Mouse (Mus musculus) liver, embryonic 14.5 days (tissue): ENCODE measurements around the gene Il17rc. TPM values are rescaled to one million over a fixed set of nuclear protein-coding genes. Genes with fewer than 3 reads are reported as not detected.

ENCODE experiments used
- ATAC-seq: fragments of 200-750 bp; cut with Nextera tagmentation; 2 replicates; pipeline ENCODE4 v1.8.0; 2017; ENCODE audit warnings: moderate number of reproducible peaks, mild to moderate bottlenecking, moderate library complexity; ENCODE audit not compliant: insufficient read depth
- DNase-seq, 3 experiments: peaks; one replicate each; pipeline ENCODE4 v3.0.0-alpha.2; 2012 to 2013; ENCODE audit warnings: low read depth in 3 of 3, low spot score in 3 of 3
- H3K27ac ChIP-seq: fragments of 300-500 bp; sonication (generic); 2 replicates; pipeline ENCODE4 v1.5.1; 2014; ENCODE audit warnings: moderate library complexity, mild to moderate bottlenecking, control low read depth, inconsistent platforms
- H3K27me3 ChIP-seq: fragments of 300-500 bp; sonication (generic); 2 replicates; pipeline ENCODE4 v1.6.1; 2014; ENCODE audit warnings: mild to moderate bottlenecking, low read length, moderate library complexity; ENCODE audit not compliant: control insufficient read depth, insufficient read depth
- H3K36me3 ChIP-seq: fragments of 300-500 bp; sonication (generic); replicated peaks from 2 replicates; pipeline ENCODE4 v1.6.1; 2014; ENCODE audit warnings: low read depth; ENCODE audit not compliant: control insufficient read depth, insufficient read depth
- H3K4me1 ChIP-seq, 2 experiments: fragments of 200-500 bp in 1 of 2; fragments of 300-500 bp in 1 of 2; sonication (generic) in 1 of 2; replicated peaks; 2 replicates each; pipeline ENCODE4 v1.6.1; 2012 to 2014; ENCODE audit warnings: antibody characterized with exemption in 1 of 2, inconsistent platforms in 1 of 2, low read length in 1 of 2; ENCODE audit not compliant: control insufficient read depth in 2 of 2, insufficient read depth in 2 of 2
- H3K4me2 ChIP-seq: fragments of 300-500 bp; sonication (generic); 2 replicates; pipeline ENCODE4 v1.6.1; 2014; ENCODE audit warnings: low read depth, mild to moderate bottlenecking, control low read depth, moderate library complexity
- H3K4me3 ChIP-seq, 2 experiments: fragments of 200-500 bp in 1 of 2; fragments of 300-500 bp in 1 of 2; sonication (generic) in 1 of 2; 2 replicates each; pipeline ENCODE4 v1.5.1; 2012 to 2014; ENCODE audit warnings: low read depth in 2 of 2, low read length in 2 of 2, mild to moderate bottlenecking in 2 of 2, control low read depth in 1 of 2, inconsistent platforms in 1 of 2, moderate library complexity in 1 of 2; ENCODE audit not compliant: insufficient read depth in 1 of 2
- H3K9ac ChIP-seq: fragments of 300-500 bp; sonication (generic); replicated peaks from 2 replicates; pipeline ENCODE4 v1.6.1; 2014; ENCODE audit warnings: mild to moderate bottlenecking, control low read depth, moderate library complexity
- H3K9me3 ChIP-seq: fragments of 300-500 bp; sonication (generic); 2 replicates; pipeline ENCODE4 v1.6.1; 2016; ENCODE audit warnings: low read length, mixed read lengths; ENCODE audit not compliant: control insufficient read depth
- CTCF ChIP-seq: IDR thresholded peaks from 2 replicates; pipeline ENCODE4 v1.5.1; 2016; ENCODE audit warnings: antibody characterized with exemption, low read depth, control low read depth
- EP300 ChIP-seq: IDR thresholded peaks from 2 replicates; pipeline ENCODE4 v1.6.1; 2016; ENCODE audit warnings: antibody characterized with exemption, low read depth
- WGBS: fragments of 180-500 bp; shearing (Covaris S2); extraction: QIAGEN DNeasy Blood & Tissue Kit; methylation state at CpG from one replicate; pipeline ENCODE4 v1.1.7; 2014; ENCODE audit not compliant: insufficient replicate concordance; 5-methylcytosine and 5-hydroxymethylcytosine counted together
- polyA plus RNA-seq, 2 experiments: library from polyadenylated mRNA; depleted of rRNA in 1 of 2; stranded (reverse) in 1 of 2; unstranded in 1 of 2; fragments of >200 nt; fragmentation: Nextera tagmentation in 1 of 2; extraction: Ambion mirVana in 1 of 2; gene quantifications; 2 replicates each; pipeline versions ENCODE4 v1.2.1 to v1.2.3; 2012 to 2014

Il17rc gene
- polyA plus RNA-seq, 2 experiments: 3.4 TPM

DNA sequence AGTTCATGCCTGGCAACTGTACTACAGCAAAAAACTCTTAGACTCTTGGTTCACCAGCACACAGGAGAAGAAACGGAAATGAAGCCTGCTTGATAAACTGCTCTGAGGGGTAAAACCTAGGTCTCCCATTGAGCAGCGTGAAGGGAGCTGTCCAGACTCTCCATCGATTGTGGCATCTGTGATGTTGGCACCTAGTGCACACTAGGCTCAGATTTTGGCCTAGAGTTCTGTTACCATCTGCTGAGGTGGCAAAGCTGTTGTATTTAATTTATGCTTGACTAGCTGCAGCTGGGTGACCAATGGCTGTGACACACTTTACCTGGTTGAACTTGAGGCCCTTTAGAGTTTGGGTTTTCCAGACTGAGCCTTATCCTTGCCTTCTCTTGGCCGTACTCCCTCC is 23.6 kb upstream of the Il17rc start:
- no peaks in the 10 kb centered on the region for H3K27me3 ChIP-seq
- no peak overlapping the region for H3K4me2 ChIP-seq
- no peak overlapping the region for H3K27ac ChIP-seq
- peaks cover 6 to 9% of the 10 kb centered on the region in 2 experiments for H3K4me1 ChIP-seq
- no peak overlapping the region for H3K9ac ChIP-seq
- ATAC-seq (no peak), DNase-seq (no peak)
- no peaks in the 10 kb centered on the region for H3K9me3 ChIP-seq
- H3K4me3 ChIP-seq: no peak overlapping the region
- peaks cover 7% of the 10 kb centered on the region; the same call in 1 of the 2 replicates for H3K36me3 ChIP-seq
- no peak for TF ChIP-seq CTCF
- TF ChIP-seq EP300: no peak
- 79% methylated on average over 4 of the region's 4 CpGs for WGBS

DNA sequence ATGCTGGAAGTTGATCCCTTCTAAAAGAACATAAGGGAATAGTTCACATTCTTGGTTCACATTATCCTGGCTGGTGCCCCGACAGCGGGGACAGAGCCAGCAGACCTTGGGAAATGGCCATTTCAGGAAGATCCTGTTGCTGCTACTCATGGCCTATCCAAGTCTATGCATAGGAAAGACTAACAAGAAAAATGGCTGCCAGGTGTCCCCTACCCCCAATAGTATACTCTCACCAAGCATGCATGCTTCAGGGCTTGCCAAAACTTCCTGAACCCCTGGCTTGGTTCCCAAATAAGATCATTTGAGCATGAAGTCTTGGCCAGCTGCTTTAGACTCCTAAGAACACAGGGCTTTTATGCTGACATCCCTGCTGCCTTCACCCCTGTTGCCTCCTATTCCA is 19.4 kb upstream of the Il17rc start:
- DNase-seq: no peak

DNA sequence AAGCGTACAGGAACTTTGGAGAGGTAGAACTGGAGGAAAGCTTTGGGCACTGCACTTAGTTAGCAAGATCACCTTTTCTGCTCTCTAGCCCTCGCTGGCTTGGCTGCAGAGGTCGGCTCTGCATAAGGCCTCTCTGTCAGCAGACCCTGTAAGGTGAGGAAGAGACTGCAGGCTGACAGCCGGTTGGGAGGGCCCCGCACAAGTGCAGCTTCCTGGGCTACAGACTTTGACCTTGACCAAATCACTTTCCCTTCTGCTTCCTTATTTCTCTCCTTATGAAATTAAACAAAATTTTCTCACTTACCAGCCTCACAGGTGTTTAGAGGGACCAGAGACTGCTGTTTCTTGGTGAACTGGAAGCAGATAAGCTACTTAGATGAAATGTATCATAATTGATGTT is 16.2 kb upstream of the Il17rc start:
- TF ChIP-seq CTCF (no peak), EP300 (no peak)
- ATAC-seq (no peak), DNase-seq (no peak)
- 30% methylated on average over 5 of the region's 5 CpGs for WGBS
- Histone ChIP-seq H3K36me3 (no peaks in the 10 kb centered on the region), H3K4me3 (no peak overlapping the region), H3K9me3 (no peaks in the 10 kb centered on the region), H3K4me2 (no peak overlapping the region), H3K4me1 (no peaks in the 10 kb centered on the region), H3K27me3 (no peaks in the 10 kb centered on the region), H3K27ac (no peak overlapping the region), H3K9ac (no peak overlapping the region)

More for the DNA sequence above, 19.4 kb upstream of the Il17rc start:
- Histone ChIP-seq H3K9ac (no peak overlapping the region), H3K4me3 (no peak overlapping the region), H3K36me3 (peaks cover 7% of the 10 kb centered on the region; the same call in 1 of the 2 replicates), H3K4me1 (no peaks in the 10 kb centered on the region), H3K9me3 (no peaks in the 10 kb centered on the region), H3K4me2 (no peak overlapping the region), H3K27me3 (no peaks in the 10 kb centered on the region), H3K27ac (no peak overlapping the region)
- no peak for TF ChIP-seq EP300
- TF ChIP-seq CTCF: no peak
- WGBS: 64% methylated on average over 2 of the region's 2 CpGs
- no peak for ATAC-seq

DNA sequence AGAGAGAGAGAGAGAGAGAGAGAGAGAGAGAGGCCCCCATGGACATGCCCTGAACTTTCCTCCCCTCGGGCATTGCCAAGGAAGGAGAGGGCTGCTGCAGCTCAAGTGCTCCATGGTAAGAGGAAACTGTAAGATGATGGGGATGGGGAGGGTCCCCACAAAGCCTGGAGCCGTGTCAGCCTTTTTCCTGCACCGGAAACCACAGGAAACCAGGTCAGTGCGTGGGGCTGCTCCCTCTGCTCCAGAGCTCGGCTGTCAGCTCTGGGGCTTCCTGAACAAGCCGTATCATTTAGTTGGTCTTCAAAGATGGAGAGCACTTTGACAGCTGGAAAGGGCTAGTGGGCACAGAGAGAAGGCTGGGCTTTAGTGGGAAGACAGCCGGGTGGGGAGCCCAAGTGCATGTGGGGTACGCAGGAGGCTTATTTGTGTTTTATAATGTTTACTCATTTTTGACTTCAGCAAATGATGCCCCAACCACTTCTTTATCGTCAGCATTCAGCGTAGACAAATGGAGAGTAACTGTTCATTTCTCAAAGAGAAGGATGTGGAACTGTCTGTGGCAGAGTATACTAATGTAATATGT is 13.2 kb upstream of the Il17rc start, which contains the start of gene Il17re:
Gene Il17re, plus strand, starts transcription at position 533 of the 583 bp plus-strand sequence.
- Histone ChIP-seq H3K4me3 (no peak within 1 kb of the TSS), H3K9ac (no peak within 1 kb of the TSS), H3K9me3 (no peaks in the 10 kb centered on the region), H3K4me1 (no peaks in the 10 kb centered on the region), H3K27me3 (no peaks in the 10 kb centered on the region), H3K36me3 (no peaks in the 10 kb centered on the region), H3K4me2 (no peak within 1 kb of the TSS), H3K27ac (no peak within 1 kb of the TSS)
- TF ChIP-seq CTCF (no peak), EP300 (no peak)
- no peak for DNase-seq
- 17% methylated on average over 10 of the region's 10 CpGs for WGBS
- ATAC-seq: no peak

DNA sequence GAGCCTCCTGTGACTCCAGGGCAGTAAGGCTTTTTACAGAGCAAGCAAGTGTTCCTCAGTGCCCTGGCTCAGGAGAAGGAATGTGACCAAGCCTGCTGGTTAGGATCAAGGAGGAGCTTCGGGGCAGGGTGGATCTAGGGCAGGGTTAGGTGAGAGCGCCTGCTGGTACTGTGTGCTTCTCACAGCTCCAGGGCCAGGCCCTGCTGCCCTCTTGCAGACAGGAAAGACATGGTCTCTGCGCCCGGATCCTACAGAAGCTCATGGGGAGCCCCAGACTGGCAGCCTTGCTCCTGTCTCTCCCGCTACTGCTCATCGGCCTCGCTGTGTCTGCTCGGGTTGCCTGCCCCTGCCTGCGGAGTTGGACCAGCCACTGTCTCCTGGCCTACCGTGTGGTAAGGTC is 12.6 kb upstream of the Il17rc start:
- H3K4me1 ChIP-seq: no peaks in the 10 kb centered on the region
- H3K4me2 ChIP-seq: no peak overlapping the region
- no peak for TF ChIP-seq CTCF
- no peak for TF ChIP-seq EP300
- H3K27ac ChIP-seq: no peak overlapping the region
- no peaks in the 10 kb centered on the region for H3K9me3 ChIP-seq
- H3K36me3 ChIP-seq: no peaks in the 10 kb centered on the region
- H3K9ac ChIP-seq: no peak overlapping the region
- ATAC-seq (no peak), DNase-seq (no peak)
- H3K4me3 ChIP-seq: no peak overlapping the region
- WGBS: 53% methylated on average over 10 of the region's 10 CpGs
- no peaks in the 10 kb centered on the region for H3K27me3 ChIP-seq
